Mouse (Mus musculus) embryonic facial prominence, embryonic 11.5 days (tissue): Measurements from ENCODE around the gene Aktip. TPM values are rescaled to one million over a fixed set of nuclear protein-coding genes. Genes with fewer than 3 reads are reported as not detected.

ENCODE experiments used
- ATAC-seq: fragments of 200-750 bp; cut with Nextera tagmentation; replicated peaks from 2 replicates; pipeline ENCODE4 v1.8.0; 2017; ENCODE audit warnings: low read depth; ENCODE audit not compliant: insufficient number of reproducible peaks, low FRiP score, low TSS enrichment
- DNase-seq: peaks from one replicate; pipeline ENCODE4 v3.0.0-alpha.2; 2015; ENCODE audit warnings: low spot score
- H3K27ac ChIP-seq: fragments of 300-500 bp; sonication (generic); replicated peaks from 2 replicates; pipeline ENCODE4 v1.5.1; 2014; ENCODE audit warnings: mild to moderate bottlenecking, low read depth, low read length, control low read depth
- H3K27me3 ChIP-seq: fragments of 300-500 bp; sonication (generic); 2 replicates; pipeline ENCODE4 v1.6.1; 2014; ENCODE audit warnings: mild to moderate bottlenecking, low read length, moderate library complexity, mixed read lengths; ENCODE audit not compliant: control insufficient read depth, insufficient read depth
- H3K36me3 ChIP-seq: fragments of 300-500 bp; sonication (generic); replicated peaks from 2 replicates; pipeline ENCODE4 v1.6.1; 2014; ENCODE audit warnings: low read depth, mild to moderate bottlenecking, low read length, moderate library complexity, mixed read lengths; ENCODE audit not compliant: control insufficient read depth, insufficient read depth
- H3K4me1 ChIP-seq: fragments of 300-500 bp; sonication (generic); 2 replicates; pipeline ENCODE4 v1.6.1; 2014; ENCODE audit warnings: low read length, mixed read lengths; ENCODE audit not compliant: control insufficient read depth, insufficient read depth
- H3K4me2 ChIP-seq: fragments of 300-500 bp; sonication (generic); 2 replicates; pipeline ENCODE4 v1.6.1; 2014; ENCODE audit warnings: low read depth, mild to moderate bottlenecking, control low read depth, low read length, moderate library complexity
- H3K4me3 ChIP-seq: fragments of 300-500 bp; sonication (generic); 2 replicates; pipeline ENCODE4 v1.5.1; 2014; ENCODE audit warnings: low read depth, low read length, control low read depth
- H3K9ac ChIP-seq: fragments of 300-500 bp; sonication (generic); replicated peaks from 2 replicates; pipeline ENCODE4 v1.6.1; 2014; ENCODE audit warnings: mild to moderate bottlenecking, control low read depth, low read length
- H3K9me3 ChIP-seq: fragments of 300-500 bp; sonication (generic); replicated peaks from 2 replicates; pipeline ENCODE4 v1.6.1; 2016; ENCODE audit warnings: mild to moderate bottlenecking, low read length, inconsistent platforms, mixed read lengths; ENCODE audit not compliant: control insufficient read depth
- WGBS: fragments of 180-500 bp; shearing (Covaris S2); extraction: QIAGEN DNeasy Blood & Tissue Kit; methylation state at CpG from one replicate; pipeline ENCODE4 v1.1.7; 2014; 5-methylcytosine and 5-hydroxymethylcytosine counted together
- polyA plus RNA-seq: library from polyadenylated mRNA; unstranded; fragments of >200 nt; fragmentation: Nextera tagmentation; extraction: Ambion mirVana; gene quantifications from 2 replicates; pipeline ENCODE4 v1.2.1, GENCODE M21; 2014

The Aktip gene
- polyA plus RNA-seq, 1 experiment from 2014 or later: 64.9 TPM

DNA sequence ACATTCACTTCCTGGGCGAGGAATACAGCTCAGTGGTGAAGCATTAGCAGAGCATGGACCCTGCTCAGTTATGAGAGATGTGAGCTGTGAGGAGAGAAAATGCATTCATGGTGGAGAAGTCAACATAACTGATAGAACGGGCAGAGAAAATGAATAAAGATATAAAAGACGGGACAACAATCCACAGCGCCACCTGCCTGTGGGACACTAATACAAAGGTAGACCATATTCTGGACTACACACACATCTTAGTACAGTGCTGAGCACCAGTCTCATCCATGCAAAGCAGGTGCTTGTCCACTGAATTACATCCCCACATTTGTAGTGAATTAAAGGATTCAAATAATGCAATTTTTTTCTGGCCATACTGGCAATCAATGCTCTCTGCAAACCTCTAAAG is 82.2 kb downstream of the Aktip start:
- no peak for DNase-seq
- H3K27ac ChIP-seq: no peak overlapping the region
- no peaks in the 10 kb centered on the region; the same call in 1 of the 2 replicates for H3K36me3 ChIP-seq
- ATAC-seq: no peak
- no peak overlapping the region for H3K4me3 ChIP-seq
- H3K27me3 ChIP-seq: no peaks in the 10 kb centered on the region
- no peaks in the 10 kb centered on the region for H3K4me1 ChIP-seq
- no peak overlapping the region for H3K9ac ChIP-seq
- H3K4me2 ChIP-seq: no peak overlapping the region
- no peaks in the 10 kb centered on the region for H3K9me3 ChIP-seq
- WGBS: 92% methylated on average over 4 of the region's 4 CpGs

DNA sequence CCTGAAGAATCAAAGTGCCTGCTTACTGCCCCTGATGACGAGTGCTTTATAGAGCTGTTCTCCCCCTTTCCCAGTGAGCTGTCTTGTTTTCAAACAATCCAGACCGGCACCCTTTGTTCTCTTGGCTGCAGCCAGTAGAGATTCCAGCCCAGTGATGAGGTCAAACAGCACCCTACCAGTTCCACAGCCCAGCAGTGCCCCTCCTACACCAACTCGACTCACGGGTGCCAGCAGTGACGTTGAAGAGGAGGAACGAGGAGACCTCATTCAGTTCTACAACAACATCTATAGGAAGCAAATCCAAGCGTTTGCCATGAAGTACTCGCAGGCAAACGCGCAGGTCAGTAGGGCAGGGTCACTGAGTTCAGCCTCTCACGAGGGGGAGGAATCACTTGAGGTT is 84.9 kb downstream of the Aktip start:
- Histone ChIP-seq H3K36me3 (no peaks in the 10 kb centered on the region; the same call in 1 of the 2 replicates), H3K4me1 (no peaks in the 10 kb centered on the region), H3K27ac (no peak overlapping the region), H3K9me3 (no peaks in the 10 kb centered on the region), H3K4me3 (no peak overlapping the region), H3K27me3 (no peaks in the 10 kb centered on the region), H3K9ac (no peak overlapping the region), H3K4me2 (no peak overlapping the region)
- no peak for ATAC-seq
- no peak for DNase-seq
- WGBS: 78% methylated on average over 11 of the region's 11 CpGs

DNA sequence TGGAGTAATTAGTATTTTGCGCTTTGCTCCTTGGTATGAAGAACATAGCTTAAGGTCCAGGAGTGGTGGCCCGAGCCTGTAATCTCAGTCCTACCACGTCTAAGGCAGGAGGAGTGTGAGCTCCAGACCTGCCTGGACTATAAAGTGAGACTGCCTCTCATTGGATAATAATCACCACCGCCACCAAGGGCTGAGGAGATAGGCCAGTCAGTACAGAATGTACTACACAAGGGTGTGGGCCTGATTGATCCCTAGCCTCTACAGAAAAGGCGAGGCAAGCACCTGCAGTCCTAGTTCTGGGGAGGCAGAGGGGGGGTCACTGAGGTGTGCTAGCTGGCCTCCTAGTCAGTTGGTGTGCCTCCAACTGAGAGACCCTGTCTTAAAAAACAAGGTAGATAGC is 85.3 kb downstream of the Aktip start:
- Histone ChIP-seq H3K4me2 (no peak overlapping the region), H3K27ac (no peak overlapping the region), H3K4me3 (no peak overlapping the region), H3K4me1 (no peaks in the 10 kb centered on the region), H3K27me3 (no peaks in the 10 kb centered on the region), H3K9me3 (no peaks in the 10 kb centered on the region), H3K9ac (no peak overlapping the region), H3K36me3 (no peaks in the 10 kb centered on the region; the same call in 1 of the 2 replicates)
- ATAC-seq (no peak), DNase-seq (no peak)
- WGBS: 95% methylated on average over 5 of the region's 5 CpGs

DNA sequence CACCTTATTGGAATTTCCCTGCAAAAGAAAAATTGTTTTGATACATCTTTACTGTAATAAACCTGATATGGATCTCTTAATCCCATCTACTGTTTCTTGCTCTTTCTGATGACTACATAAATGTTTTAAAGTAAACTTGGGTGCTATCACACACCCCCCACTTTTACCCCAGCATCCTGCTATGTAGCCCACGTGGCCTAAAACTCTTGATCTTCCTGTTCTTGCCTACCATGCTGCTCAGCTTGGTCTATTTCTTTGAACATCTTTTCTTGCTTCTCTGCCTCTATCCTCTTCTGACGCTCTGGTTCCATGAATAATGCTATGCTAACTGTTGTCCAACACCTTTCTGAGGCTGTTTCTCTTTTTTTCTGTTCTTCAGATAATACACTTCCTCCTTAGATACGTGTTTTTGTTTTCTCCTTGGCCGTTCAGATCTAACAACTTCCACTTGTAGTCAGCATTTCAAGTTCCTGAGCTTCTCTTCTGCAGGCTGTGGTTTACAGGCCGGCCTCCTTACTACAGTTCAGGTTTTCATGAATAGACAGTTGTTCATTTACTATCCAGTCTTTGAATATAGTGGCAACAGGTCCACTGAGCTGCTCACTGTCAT is 87.8 kb downstream of the Aktip start:
- WGBS: 89% methylated on average over 5 of the region's 5 CpGs
- H3K4me2 ChIP-seq: no peak overlapping the region
- no peak for ATAC-seq
- no peaks in the 10 kb centered on the region for H3K9me3 ChIP-seq
- H3K4me1 ChIP-seq: no peaks in the 10 kb centered on the region
- H3K36me3 ChIP-seq: no peaks in the 10 kb centered on the region; the same call in 1 of the 2 replicates
- no peak overlapping the region for H3K27ac ChIP-seq
- no peaks in the 10 kb centered on the region for H3K27me3 ChIP-seq
- H3K4me3 ChIP-seq: no peak overlapping the region
- no peak overlapping the region for H3K9ac ChIP-seq
- no peak for DNase-seq

DNA sequence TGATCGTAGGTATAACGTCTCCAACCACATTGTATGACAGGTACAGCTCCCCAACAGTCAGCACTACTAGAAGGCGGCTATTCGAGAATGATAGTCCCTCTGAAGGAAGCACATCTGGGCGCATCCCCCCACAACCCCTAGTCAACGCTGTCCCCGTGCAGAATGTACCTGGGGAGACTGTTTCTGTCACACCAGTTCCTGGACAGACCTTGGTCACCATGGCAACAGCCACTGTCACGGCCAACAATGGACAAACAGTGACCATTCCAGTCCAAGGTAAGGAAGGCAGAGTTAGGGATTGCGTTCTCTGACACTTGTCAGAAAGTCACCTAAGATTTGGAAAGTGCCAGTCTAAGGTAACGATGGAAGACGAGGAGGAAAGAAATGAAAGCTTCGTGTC is 93.5 kb downstream of the Aktip start:
- 88% methylated on average over 12 of the region's 12 CpGs for WGBS
- no peak for DNase-seq
- Histone ChIP-seq H3K4me1 (no peaks in the 10 kb centered on the region), H3K27ac (no peak overlapping the region), H3K4me2 (no peak overlapping the region), H3K9me3 (no peaks in the 10 kb centered on the region), H3K9ac (no peak overlapping the region), H3K4me3 (no peak overlapping the region), H3K36me3 (peaks cover 3% of the 10 kb centered on the region; the same call in 1 of the 2 replicates), H3K27me3 (no peaks in the 10 kb centered on the region)
- no peak for ATAC-seq

DNA sequence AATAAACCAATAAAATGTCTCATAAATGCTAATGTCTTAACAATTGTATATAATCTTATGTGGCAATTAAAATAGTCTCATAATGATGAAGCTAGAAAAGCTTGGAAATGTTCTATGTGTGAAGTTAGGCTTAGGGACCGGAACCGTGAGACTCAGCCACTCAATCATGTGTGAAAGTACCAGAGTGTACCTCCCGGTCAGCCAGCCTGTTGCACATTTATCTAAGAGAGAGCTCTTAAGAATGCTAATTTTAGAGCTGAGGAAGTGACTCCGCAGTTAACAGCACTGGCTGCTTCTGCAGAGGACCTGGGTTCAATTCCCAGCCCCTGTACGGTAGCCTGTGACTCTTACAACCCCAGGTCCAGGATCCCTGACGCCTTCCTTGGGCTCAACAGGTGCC is 101.7 kb downstream of the Aktip start:
- ATAC-seq: no peak
- no peaks in the 10 kb centered on the region; the same call in 1 of the 2 replicates for H3K36me3 ChIP-seq
- no peak overlapping the region for H3K27ac ChIP-seq
- H3K4me1 ChIP-seq: no peaks in the 10 kb centered on the region
- H3K4me2 ChIP-seq: no peak overlapping the region
- WGBS: 92% methylated on average over 6 of the region's 6 CpGs
- no peaks in the 10 kb centered on the region for H3K27me3 ChIP-seq
- H3K9me3 ChIP-seq: no peaks in the 10 kb centered on the region
- no peak overlapping the region for H3K4me3 ChIP-seq
- no peak overlapping the region for H3K9ac ChIP-seq
- no peak for DNase-seq

DNA sequence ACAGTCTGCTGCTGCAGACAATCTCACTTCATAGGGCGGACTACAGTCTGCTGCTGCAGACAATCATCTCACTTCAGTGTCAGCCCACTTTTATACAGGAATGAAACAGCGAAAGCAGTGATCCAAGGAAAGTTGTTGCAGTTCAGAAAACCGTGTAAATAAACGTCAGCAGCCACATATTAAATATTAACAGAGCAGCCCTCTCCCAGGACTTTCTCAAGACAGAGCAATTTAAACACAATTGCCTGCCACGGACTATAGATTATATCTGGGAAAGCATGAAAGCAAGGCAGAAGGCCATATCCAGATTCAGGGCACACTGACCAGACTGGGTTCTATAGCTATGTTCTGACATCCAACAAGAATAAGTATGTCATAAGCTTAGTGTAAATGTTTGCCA is 105.6 kb downstream of the Aktip start:
- Histone ChIP-seq H3K4me1 (no peaks in the 10 kb centered on the region), H3K4me3 (no peak overlapping the region), H3K4me2 (no peak overlapping the region), H3K9ac (no peak overlapping the region), H3K27me3 (no peaks in the 10 kb centered on the region), H3K36me3 (no peaks in the 10 kb centered on the region; the same call in 1 of the 2 replicates), H3K27ac (no peak overlapping the region), H3K9me3 (no peaks in the 10 kb centered on the region)
- 88% methylated on average over 5 of the region's 5 CpGs for WGBS
- no peak for DNase-seq
- ATAC-seq: no peak

DNA sequence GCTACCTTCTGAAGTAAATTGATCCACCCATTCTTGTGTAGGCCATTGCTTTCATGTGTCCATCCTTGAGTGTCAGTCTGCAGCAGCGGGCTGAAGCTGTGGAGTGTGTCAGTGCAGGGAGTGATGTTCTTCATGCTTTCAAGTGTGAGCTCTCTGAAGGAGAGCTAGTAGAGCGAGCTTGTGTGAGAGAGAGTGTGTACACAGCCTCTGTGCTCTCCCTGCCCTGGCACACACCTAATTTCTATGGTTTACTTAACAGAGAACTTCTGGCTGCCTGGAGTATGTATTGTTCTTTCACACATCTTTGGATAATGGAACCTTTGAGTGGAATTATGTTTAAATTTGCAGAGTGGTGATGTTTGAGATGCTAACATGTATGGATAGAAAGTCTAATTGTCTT is 110.2 kb downstream of the Aktip start:
- Histone ChIP-seq H3K9me3 (no peaks in the 10 kb centered on the region), H3K27me3 (no peaks in the 10 kb centered on the region), H3K9ac (no peak overlapping the region), H3K4me2 (no peak overlapping the region), H3K27ac (no peak overlapping the region), H3K4me3 (no peak overlapping the region), H3K36me3 (no peaks in the 10 kb centered on the region), H3K4me1 (no peaks in the 10 kb centered on the region)
- ATAC-seq: no peak
- no peak for DNase-seq
- WGBS: 83% methylated on average over 2 of the region's 2 CpGs
